Mouse (Mus musculus): ENCODE results near the gene Tpsab1.

Gene Tpsab1

DNA sequence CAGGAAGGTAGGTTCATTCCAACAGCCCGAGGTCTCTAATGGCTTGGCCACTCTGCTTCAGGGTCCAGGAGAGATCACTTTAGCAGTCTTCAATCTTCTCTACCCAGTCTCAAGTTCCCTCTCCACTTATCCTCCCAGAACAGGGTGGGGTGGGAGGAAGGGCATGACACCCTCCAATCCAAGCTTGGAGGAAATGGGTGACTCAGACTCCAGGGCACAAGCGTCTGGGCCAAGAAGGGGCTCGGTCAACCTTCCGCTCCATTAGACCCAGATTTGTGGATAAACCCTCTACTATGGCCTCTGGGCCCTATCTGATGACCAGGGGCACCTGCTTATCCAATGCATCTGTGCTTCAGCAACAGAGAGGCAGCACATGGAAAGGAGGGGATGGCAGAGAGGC lies at the start of gene Tpsab1:
Gene Tpsab1 (minus strand): TSS at position 101 of the 400 bp plus-strand sequence.
- no peak for DNase-seq (ENCODE audit: low read depth, low spot score)

DNA sequence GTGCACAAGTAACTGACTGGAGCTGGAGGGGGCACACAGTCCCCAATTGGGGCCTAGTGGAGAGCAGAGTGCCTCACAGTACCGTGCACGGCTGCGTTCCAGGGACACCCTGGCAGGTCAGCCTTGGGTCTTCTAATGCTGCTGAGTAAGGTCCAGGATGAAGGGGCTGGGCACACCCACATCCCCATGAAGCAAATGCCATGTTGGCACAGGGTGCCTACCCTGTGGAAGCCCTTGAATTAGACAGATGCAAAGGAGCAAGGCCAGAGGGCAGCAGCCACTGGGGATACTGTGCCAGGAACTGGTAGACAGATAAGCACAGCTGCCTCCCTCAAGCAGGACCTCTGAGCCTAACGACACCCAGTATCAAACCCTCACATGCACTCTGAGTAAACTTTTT lies 49.2 kb upstream of the Tpsab1 start:
- DNase-seq (ENCODE audit: low read depth, low spot score): no peak

DNA sequence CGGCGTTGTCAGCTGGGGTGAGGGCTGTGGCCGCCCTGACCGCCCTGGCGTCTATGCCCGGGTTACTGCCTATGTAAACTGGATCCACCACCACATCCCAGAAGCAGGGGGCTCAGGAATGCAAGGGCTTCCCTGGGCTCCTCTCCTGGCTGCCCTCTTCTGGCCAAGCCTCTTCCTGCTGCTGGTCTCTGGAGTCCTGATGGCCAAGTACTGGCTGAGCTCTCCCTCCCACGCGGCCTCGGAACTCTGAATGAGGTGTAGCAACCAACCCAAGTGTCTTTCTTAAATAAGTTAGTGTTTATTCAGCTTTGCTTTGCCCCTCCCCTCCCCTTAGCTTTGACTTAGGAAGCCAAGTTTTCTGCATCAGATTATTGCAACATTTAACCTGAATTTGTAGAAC lies 28.6 kb upstream of the Tpsab1 start:
- DNase-seq (ENCODE audit: low read depth, low spot score): no peak

DNA sequence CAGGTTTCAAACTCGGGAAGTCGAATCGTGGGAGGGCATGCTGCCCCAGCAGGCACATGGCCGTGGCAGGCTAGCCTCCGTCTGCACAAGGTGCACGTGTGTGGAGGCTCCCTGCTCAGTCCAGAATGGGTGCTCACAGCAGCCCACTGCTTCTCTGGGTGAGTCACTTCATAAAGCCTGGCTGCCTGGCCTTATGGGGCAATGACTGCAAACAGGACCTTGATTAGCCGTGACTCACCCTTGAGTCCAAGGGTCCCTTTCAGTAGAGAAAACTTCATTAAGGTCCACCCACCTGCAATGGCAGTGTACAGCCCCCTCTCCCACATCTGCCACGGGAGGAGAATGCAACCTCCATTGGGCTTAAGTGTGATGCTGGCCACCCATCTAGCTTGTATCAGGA lies 27.1 kb upstream of the Tpsab1 start:
- no peak for DNase-seq (ENCODE audit: low read depth, low spot score)

DNA sequence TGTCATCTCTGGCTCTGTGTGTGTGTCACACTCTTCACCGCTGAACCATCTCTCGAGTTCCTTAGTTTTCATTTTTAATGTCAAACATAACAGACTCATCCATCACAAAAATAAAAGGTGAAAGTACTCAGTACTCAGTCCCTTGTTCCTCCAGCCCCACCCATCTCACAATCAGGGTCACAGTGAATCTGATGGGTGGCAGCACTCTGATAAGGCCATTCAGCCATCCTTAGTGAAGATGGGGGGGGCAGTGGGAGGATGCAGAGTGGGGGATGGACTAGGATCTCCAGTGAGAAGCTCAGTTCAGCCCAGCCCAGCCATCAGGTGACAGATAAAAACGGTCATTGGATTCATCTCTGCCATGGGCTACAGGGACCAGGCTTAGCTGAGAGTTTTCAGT lies 23.6 kb upstream of the Tpsab1 start, which contains the start of gene Tpsg1:
Gene Tpsg1 (plus strand): TSS at position 301 of the 400 bp plus-strand sequence.
- DNase-seq (ENCODE audit: low read depth, low spot score): no peak

DNA sequence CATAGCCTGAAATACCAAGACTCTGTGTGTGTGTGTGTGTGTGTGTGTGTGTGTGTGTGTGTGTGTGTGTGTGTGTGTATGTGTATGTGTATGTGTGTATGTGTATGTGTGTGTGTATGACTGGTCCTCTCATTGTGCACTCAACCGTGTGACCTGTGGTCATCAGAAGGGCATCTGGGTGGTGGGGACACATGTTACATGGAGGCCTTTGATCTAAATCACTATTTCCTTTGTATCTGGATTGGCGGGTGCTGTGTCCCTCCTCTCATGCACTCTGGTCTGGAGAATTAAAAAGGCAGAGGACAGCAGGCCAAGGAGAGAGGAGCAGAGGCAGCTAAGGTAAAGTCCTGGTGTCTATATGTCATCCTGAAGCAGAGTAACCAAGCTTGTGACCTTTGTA lies 20.6 kb upstream of the Tpsab1 start, which contains the start of gene Tpsb2:
Gene Tpsb2 (plus strand): TSS at position 301 of the 400 bp plus-strand sequence.
- DNase-seq (ENCODE audit: low read depth, low spot score): no peak

DNA sequence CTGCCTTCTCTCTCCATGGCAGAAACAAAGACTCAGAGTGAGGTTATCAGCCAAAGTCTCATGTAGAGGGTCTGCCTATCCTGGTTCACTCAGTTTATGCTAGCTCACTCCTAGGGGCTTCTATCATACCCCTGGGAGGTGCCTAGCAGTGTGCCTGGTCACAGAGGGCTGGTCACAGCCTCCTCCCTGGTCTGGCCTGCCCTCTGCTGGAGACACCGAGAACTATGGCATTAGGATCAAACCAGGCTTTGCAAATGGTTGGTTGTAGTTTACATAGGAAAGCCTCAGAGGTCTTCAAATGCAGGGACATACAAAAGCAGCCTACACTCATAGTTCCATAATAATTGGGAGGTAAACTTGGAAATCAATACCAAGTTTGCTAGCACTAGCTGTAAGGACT lies 18.4 kb upstream of the Tpsab1 start:
- DNase-seq (ENCODE audit: low read depth, low spot score): no peak

DNA sequence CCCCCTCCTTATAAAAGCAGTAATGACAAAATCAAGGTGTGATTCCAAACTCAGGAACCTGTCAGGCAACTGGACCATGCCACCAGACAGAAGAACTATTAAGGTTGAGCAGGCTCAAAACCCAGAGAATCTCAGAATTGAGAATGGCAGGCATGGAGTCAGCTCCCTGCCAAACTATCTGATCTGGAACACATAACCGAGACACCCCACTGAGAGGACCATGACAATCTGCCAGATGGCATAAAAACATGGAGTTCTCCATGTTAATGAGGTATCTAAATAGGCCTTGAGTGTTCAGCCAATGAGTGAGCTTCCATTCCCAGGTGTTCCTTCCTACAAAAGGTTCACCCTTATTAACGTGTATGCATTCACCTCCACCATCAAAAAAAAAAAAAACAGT lies 15.9 kb upstream of the Tpsab1 start:
- no peak for DNase-seq (ENCODE audit: low read depth, low spot score)

DNA sequence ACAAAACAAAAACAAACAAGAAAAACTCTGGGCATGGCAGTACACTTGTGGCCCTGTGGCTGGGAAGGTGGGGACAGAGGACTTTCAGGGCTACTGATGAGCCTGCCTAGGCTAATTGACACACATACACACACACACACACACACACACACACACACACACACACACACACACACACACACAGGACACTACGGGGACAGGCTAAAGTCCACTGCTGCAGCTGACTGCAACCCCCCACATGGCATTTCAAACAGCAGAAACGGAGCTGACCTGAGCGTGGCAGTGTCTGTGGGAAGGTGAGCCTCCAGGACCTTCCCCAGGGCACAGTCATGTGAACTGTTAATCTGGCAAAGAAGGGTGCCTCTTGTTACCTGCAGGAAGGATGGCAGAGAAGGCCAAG lies 3.9 kb downstream of the Tpsab1 start:
- DNase-seq (ENCODE audit: low read depth, low spot score): no peak

DNA sequence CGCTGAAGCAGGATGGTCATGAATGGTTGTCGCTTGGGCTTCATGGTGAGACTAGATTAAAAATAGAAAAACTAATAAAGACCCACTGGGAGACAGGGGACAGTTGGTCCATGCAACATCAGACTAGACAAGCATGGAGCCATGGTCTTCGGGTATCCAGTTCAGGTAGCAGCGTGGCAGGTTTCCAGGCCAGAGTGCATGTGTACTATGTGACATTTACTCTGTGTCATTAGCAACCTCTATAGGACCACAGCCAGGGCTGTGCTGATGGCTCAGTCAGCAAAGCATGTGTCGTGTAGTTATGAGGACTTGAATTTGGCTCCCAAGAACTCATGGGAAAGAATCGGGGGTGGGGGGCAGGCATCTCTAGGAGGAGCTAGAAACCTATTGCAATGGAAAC lies 5.4 kb downstream of the Tpsab1 start:
- DNase-seq (ENCODE audit: low read depth, low spot score): no peak

DNA sequence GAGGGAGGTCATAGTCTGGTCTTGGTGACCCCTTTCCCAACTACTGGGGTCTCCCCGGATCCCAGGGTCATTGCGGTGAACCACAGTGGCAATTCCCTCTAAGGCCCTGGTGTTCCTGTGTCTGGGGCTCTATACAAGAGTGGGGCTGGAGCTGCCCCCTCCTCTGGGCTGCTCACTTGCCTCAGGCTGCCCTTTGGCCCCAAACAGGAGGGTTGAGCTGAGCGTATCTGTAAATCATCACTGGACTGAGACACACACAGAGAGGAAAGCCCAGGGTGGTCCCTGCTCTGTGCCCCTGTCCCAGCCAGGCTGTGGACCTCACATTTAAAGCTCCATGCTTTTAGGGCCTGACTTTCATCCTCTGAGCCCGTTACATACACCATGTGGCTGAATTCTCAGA lies 7.1 kb downstream of the Tpsab1 start:
- no peak for DNase-seq (ENCODE audit: low read depth, low spot score)

DNA sequence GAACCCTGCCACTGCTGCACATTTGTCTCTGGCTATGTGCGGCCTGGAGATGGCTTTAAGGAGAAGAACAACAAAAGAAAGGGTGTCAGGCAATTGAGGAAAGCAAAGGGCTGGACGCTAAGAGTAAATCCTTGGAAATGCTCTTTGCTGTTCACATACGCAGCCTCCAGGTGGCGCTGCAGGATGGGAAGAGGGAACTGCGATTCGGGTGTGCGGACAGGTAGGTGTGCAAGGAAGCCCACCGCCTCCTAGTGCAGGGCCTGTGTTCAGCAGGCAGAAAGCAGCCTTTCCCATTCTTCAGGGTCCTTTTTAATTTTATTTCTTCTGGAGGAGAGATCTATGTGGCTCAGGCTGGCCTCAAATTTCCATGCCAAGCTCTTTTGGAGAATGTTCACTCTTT lies 11.4 kb downstream of the Tpsab1 start:
- peak; percentile 12 for DNase-seq (ENCODE audit: low read depth, low spot score)

DNA sequence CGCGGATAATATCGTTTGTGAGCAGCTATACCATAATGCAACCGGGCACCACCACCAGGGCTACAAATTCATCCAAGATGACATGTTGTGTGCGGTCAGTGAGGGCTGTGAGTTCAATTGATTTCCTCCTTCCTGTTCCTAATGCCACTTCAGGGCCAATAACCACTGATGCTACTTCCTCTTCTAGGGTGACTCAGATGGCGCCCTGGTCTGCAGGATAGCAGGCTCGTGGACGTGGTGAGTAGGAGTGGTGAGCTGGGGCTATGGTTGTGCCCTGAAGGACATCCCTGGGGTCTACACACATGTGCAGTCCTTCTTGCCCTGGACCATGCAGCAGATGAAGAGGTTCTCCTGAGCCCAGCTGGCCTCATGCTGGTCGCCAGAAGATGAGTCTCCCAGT lies 13.0 kb downstream of the Tpsab1 start:
- DNase-seq (ENCODE audit: low read depth, low spot score): no peak

DNA sequence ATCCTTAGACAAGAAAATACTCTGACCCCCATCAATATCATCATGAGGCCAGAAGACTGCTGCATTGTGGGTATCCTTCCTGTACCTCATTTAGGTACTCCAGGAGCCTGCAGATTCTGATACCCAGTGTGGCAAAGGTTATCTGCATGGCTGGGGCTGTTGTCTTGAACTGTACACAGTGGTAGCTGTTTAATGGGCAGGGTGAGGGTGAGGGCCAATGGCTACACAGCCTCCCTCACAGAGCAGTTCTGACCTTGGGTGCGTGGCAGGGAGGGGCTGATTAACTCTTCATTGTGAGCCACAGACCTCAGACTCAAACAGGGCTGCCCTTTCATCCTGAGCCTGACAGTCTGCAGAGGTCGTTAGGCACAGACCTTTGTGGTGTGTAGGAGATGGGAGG lies 22.4 kb downstream of the Tpsab1 start:
- no peak for DNase-seq (ENCODE audit: low read depth, low spot score)

DNA sequence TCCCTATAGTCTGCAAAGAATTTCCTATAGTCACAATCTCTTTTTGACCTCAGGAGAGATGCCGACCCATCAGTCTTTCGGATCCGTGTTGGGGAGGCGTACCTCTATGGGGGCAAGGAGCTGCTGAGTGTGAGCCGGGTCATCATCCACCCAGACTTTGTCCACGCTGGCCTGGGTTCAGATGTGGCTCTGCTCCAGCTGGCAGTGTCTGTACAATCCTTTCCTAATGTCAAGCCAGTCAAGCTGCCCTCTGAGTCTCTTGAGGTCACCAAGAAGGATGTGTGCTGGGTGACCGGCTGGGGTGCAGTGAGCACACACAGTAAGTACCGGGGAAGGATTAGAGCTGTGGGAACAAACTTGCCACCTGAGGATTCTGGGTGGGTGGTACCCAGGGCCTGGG lies 24.5 kb downstream of the Tpsab1 start:
- no peak for DNase-seq (ENCODE audit: low read depth, low spot score)

DNA sequence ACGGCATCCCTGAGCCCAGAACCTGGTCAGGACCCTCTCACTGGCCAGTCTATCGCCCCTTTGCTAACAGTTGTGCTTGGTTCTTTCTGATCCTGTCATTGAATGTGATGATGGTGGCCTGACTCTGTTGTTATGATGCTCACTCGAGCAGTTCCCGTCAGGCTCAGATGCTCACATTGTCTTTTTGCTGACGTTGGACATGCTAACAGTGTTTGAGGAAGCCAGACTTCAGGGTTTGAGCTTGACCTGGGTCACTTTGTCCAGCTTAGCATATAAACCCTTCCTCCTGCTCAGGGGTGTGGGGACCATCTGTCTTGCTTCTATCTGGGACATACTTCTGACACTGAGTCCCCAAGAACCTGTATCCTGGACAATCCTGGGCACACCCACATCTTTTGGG lies 27.0 kb downstream of the Tpsab1 start, which contains the start of gene Prss29:
Gene Prss29 (plus strand): TSS at position 301 of the 400 bp plus-strand sequence.
- DNase-seq (ENCODE audit: low read depth, low spot score): no peak

DNA sequence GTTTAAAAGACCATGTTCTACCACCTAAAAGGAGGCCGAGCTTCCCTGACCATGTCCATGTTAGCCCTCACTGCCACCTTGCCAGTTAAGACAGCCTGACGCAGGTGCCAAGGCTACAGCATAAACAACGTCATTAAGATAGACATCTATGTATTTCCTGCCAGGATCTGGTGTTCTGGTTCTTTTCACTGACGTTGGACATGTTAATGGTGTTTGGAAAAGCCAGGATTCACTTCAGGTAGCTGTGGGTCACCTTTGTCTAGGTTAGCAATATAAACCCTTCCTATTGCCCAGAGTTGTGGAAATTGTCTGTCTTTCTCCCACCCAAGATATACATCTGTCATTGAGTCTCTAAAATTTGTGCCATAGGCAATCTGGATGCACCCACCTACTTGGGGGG lies 37.0 kb downstream of the Tpsab1 start, which contains the start of gene Prss28:
Gene Prss28 (plus strand): TSS at position 301 of the 400 bp plus-strand sequence.
- no peak for DNase-seq (ENCODE audit: low read depth, low spot score)

DNA sequence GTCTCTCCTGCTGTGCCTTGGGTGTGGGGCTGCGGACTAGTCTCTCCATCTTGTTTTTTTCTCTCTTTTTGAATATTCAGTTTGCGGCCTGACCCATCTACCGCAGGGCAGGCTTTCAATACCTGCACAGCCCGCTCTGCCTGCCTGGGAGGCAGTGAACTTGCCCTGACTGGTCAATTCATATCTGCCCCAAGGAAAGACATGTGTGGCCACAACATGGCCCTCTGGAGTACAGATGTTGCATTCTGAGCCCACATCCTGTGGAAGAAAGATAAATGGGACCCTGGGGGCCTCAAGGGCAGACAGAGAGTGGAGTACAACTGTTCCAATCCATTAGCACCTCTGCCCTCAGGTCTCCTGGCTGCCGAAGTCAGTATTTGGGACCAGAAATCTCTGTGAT lies 47.3 kb downstream of the Tpsab1 start, which contains the start of gene Prss34:
Gene Prss34 (plus strand): TSS at position 301 of the 400 bp plus-strand sequence.
- no peak for DNase-seq (ENCODE audit: low read depth, low spot score)

DNA sequence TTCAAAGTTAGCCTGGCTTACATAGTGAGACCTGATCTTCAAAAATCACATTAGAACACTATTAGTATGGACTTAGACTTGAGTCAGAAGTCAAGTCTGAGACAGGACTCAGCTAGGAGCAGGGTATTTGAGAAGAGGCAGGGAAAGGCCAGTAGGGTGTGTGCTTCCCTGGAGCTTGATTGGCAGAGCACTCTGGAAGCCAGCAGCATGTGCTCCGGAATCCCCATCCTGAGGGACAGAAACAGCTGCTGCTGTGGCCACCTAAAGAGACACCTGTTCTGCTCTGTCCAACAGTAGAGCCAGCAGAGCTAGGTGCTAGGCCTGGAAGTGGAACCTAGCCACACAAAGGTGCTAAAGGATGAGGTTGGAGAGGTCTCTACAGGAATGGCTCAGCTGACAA lies 51.3 kb downstream of the Tpsab1 start:
- DNase-seq (ENCODE audit: low read depth, low spot score): no peak

DNA sequence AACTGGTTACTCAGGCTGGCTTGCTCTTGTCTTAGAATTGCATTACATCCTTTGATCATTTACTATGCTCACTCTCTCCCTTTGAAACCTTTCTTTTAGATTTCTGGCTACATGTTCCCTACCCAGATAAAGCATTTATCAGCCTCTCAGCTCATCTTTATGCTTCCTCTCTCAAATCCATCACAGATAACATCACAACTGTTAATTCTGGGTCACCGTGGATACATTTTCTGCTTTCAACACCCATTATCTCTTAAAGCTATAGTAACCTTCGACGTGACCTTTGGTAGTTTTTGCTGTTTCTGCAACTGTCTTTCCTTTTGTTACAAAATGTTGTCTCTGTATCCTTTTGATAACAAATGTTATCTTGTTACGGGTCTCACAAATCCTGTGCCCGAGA lies 51.9 kb downstream of the Tpsab1 start:
- no peak for DNase-seq (ENCODE audit: low read depth, low spot score)

Measured in telencephalon, adult 2 months (tissue).